Mouse (Mus musculus) brain, embryonic 14.5 days (tissue): ENCODE results near the gene Gm49661.

Experiments used
- CTCF ChIP-seq: fragments of 200-500 bp; IDR thresholded peaks from 2 replicates; pipeline ENCODE4 v1.5.1; 2012; ENCODE audit warnings: inconsistent platforms, mild to moderate bottlenecking, moderate library complexity, borderline replicate concordance; ENCODE audit not compliant: insufficient read depth, insufficient read length; ENCODE audit errors: extremely low read depth
- POLR2A ChIP-seq: fragments of 200-500 bp; IDR thresholded peaks from 2 replicates; pipeline ENCODE4 v1.6.1; 2012; ENCODE audit warnings: mild to moderate bottlenecking, inconsistent platforms, borderline replicate concordance; ENCODE audit not compliant: poor library complexity, insufficient read depth, insufficient read length, severe bottlenecking; ENCODE audit errors: extremely low read depth

GRCm38 (mm10) chr8:84967532-84968304 is 1.5 kb downstream of the Gm49661 start:
- TF ChIP-seq CTCF (no peak), POLR2A (no peak)
